Mouse (Mus musculus) G1E-ER4 (cell line): ENCODE measurements around the gene Gpr55. TPM values are rescaled to one million over a fixed set of nuclear protein-coding genes. Genes with fewer than 3 reads are reported as not detected.

Experiments used
- GATA1 ChIP-seq: IDR thresholded peaks from one replicate; pipeline ENCODE4 v1.8.0; 2012; ENCODE audit warnings: low read length, inconsistent platforms
- polyA plus RNA-seq: library from polyadenylated mRNA; stranded (reverse); fragments of >175 nt; gene quantifications from 2 replicates; pipeline ENCODE4 v1.2.3, GENCODE M21; 2012

Gene Gpr55
- polyA plus RNA-seq, 1 experiment = not detected

DNA sequence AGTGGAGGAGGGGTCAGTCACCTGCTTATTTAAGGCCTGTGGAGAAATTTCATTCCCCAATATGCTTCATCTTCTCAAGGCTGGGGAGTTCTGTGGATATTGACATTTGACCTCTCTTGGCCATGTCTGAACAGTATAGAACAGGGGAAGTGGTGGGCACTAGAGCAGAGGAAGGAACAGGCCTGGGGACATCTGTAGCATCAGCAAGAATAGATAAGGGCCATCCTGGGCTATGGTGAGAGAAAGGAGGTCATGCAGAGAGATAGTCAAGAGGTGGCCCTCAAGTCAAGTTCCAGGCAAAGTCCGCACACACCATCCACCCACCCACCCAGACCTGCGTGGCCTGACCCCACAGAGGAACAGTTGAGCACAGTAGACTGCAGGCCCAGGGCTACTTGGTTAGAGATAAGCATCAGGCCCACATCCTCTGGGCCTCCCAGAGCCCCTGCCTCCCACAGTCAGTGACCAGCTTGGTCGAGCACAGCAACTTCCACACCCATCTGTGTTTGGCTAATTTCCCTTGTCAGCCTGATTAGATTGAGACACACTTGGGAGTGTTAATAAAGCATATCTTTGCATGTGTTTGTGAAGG lies 59.2 kb downstream of the Gpr55 start:
- no peak for TF ChIP-seq GATA1

DNA sequence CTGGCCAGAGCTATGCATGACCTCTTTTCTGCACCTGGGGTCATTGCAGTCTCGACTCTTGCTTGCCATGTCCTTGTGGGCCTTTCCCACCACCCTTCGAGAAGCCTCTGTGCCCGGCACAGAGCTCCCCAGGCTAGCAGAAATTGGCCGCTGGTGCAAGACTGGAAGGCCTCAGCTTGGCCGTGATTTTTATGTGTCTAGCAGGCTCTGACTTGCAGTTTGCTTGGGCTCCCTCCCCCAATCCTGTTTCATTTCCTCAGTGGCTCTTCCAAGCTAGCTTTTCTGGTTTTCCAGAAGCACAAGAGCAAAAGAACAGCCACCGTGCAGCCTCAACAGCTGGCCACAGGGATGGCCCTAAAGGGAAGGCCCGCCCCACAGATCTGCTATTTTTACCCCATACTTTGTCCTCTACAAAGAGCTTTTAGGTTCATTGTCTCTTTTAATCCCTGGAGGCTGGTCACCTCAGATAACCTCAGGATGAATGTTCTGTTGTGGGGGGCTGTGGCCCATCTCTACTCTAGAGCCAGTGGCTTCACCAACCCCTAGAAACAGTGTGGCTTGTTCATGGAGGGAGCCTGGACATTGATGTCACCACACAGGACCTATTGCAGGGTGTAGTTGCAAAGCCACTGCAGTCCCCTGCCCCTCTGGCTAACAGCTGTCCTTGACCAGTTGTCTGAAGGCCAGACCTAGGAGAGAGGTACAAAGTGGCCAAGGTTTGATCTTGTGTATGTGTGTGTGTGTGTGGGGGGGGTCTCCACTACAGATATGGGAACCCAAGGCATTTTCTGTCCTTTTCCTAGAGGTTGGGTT lies 60.1 kb downstream of the Gpr55 start:
- no peak for TF ChIP-seq GATA1

DNA sequence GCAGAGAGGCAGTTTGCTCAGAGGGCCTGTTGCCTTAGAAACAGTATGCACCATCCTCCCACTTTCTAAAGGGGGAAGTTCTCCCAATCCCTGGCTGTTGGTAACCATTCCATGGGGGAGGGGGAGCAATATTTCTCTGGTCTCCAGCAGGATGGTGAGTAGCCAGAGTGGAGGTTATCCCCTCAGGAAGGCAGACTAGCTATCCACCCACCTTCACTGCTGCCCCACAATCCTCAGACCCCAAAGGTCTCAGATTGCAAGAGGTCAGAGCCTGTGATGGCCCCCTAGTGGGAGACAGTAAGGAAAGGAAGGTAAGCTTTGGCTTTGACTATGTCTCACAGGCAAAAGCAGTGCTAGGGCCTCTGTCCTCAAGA lies 61.4 kb downstream of the Gpr55 start:
- no peak for TF ChIP-seq GATA1

DNA sequence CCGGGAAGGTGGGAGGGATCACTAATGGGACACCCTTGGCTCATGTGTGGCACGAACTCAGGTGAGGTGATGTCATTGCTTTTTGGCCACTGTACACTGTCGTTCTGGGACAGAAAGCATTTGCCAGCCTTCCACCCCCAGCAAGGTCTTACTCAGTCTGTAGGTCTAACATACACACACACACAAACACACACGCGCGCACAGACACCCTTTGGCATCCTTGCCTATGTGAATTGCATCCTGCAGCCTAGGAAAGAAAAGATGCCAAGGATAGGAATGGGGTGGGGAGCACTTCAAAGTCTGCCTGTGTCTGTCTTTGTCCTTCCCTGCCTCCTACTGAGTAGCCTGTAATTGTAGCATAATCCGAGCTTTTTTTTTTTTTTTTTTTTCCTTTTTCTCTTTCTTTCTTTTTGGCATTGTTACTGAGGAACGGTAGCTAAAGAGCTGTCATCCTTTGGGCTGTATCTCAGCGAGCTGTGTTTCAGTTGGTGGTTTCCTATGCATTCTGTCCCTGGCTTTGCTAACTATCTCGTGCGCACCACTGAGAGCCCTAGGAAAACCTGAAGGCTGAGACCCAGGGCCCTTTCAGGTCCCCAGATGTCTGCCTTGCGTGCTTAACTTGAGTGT lies 61.9 kb downstream of the Gpr55 start:
- no peak for TF ChIP-seq GATA1

DNA sequence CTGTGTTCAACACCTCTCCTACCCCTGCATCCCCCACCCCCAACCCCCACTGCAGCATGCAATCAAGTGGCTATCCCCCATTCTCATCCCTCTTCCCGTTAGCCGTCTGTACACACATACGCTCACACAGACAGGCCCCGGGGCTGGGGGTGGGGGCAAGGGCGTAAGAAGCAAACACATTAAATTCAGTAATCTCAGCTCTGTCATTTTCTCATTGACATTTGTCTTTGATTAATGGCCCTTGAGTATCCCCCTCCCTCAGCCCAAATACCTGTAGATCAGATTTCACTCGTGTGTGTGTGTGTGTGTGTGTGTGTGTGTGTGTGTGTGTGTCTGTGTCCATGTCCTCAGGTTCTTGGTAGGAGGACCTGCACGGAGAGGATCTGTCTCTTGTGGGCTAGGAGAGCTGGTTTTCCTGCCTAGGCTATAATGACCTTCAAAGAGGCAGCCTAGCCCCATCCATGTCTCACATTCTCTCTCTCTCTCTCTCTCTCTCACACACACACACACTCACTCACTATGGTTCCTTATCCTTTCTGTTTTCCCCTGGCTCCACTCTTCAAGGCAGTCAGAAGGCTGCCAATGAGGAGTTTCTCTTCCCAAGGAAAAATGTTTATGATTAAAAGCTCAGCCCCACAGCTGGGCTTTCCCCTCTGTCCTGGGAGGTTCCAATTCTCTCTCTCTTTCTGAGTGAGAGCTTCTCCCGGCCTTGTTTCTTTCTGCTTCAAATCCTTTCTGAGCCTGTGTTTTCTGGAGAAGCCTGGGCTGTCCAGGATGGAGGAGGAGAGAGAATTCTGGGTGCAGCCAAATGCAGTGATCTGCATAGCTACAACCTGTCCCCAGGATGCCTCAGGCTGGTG lies 62.7 kb downstream of the Gpr55 start:
- TF ChIP-seq GATA1 = no peak

DNA sequence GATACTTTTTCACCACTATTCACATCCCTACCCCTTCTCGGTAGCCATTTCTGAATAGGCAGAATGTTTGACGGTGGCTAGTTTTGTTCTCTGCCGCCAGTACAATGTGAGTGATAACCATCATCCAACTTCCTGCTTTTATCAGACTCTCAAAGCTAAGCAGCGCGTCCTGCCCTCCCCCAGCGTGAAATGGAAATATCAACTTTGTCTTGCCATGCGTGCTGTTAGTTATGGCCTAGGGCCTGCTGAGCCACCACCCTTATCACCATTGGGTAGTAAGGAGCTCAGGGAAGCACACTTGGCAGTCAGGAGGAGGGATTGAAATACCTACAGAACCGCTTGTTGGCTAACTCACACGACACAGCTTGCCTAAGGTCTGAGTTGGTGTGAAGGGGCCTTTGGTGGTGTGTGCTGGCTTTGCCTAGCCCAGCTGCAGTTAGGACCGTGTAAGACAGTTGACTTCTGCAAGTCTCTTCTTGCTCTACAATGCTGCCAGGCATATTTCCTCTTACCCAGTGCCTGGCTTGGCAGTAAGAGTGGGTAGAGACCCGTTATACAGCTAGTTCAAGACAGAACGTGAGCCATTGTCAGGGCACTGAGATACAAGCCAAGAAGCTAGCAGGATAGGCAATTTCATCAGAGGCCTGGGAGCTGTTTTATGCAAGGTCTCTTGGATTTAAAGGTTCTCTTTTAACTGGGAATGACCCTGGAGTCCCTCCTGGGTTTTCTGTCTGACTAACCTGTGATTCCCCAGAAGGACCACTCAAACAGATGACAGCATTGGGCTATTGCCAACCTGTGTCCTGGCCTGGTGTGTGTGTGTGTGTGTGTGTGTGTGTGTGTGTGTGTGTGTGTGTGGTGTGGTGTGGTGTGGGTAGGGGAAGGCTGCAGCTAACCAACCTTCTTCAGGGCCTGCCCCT lies 63.8 kb downstream of the Gpr55 start:
- peak; percentile 24 for TF ChIP-seq GATA1

DNA sequence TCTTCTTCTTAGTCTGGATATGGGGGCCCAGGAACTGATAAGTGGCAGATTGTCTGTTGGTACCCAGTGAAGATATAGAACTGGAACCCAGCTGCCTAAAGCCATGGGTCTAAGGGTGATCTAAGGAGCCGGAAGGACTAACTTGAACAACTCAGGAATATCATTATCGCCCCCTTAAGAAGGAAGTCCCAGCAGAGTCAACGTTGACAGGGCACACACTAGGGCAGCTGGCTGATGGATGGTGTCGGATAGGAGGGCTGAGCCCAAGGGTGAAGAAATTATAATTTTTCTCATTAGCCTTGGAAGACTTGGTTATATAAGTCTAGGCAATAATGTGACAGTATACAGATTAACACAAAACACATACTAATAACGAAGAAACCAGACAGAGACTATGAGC lies 64.7 kb downstream of the Gpr55 start:
- no peak for TF ChIP-seq GATA1

DNA sequence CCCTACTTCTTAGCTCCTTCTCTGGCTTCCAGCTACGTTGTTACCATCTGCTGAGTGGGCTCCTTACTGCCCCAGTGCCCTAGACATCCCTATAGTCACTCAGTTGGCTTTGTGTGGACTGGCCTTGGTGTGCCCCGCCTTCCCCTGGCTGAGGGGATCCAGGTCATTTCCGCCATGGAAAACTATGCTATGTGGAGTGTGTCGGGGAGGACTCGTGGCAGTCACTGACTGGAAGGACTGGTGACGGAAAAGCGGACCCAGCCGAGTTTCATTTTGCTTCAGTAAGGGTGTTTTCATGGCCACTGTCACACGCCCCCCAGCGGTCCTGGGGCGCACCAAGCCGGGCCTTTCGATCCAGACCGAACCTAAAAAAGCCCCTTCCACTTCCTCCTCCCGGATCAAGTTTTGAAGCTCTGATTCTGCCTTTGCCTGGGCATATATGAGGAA lies 65.4 kb downstream of the Gpr55 start:
- TF ChIP-seq GATA1 = no peak

DNA sequence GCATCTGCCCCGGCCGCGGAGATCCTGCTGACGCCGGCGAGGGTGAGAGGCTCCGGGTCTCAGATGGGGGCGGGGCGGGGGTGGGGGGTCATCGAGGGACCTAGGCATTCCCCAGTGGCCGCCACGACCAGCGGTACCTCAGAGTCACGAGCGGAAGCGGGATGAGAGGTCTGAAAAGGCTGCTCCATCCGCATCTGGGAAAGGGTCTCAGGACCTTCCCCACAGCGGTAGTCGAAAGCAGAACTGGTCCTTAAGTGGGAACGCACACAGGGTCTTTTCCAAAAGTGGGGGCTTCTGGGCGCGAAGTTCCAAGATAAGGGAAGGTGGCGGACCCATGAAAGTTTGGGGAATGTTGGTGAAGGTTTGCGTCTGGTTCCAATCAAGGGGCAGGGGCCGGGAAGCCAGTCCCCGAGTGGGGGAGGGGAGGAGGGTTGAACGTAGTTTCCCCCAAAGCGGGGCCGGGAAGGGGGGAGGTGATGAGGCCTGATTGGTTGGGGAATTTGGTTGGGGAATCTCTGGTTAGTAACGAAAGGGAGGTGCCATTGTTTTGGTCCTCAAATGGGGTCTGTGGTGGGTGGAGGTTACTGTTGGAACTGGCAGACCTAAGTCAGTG lies 66.0 kb downstream of the Gpr55 start:
- no peak for TF ChIP-seq GATA1

DNA sequence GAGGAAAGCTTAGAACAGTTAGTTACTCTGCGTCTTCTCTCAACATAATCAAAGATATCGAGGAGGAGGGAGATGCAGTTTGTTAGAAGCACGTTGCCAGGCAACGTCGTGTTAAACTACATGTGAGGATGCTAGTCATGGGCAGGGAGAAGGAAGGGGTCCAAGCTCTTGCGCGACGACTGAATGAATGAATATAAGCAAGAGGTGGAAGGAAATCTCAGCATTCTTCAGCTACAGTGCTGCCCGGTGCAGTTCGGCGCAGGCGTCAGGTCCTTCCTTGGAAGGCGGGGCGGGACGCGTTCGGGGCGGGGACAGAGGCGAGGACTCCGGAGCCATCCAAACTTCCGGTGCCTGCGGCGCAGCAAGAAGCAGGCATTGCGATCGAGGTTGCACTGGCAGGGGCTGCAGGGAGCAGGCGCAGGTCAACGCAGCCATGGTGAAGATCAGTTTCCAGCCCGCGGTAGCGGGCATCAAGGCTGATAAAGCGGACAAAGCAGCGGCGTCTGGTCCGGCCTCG lies 66.5 kb downstream of the Gpr55 start, which contains the start of gene Itm2c:
Gene Itm2c, plus strand, starts transcription at position 51 of the 517 bp plus-strand sequence.
- no peak for TF ChIP-seq GATA1

Other genes starting within 250 kb of the Gpr55 start
- gene A630001G21Rik, start 182.4 kb downstream of the Gpr55 start, polyA plus RNA-seq = 0.08 TPM in 1 of 2 replicates, not detected in the other
- gene Cab39, start 167.6 kb downstream of the Gpr55 start, polyA plus RNA-seq = 34.8 and 51.3 TPM in 2 replicates
- gene Itm2c, start 66.7 kb downstream of the Gpr55 start, polyA plus RNA-seq = 56.9 and 71.2 TPM in 2 replicates
- gene 4933407L21Rik, start 32.5 kb downstream of the Gpr55 start, polyA plus RNA-seq = not detected in 2 replicates
- not detected in 2 replicates for gene Spata3, start 55.8 kb upstream of the Gpr55 start, polyA plus RNA-seq
- not detected in 2 replicates for gene 2810459M11Rik, start 84.9 kb upstream of the Gpr55 start, polyA plus RNA-seq
- gene Psmd1, start 103.4 kb upstream of the Gpr55 start, polyA plus RNA-seq = 30.6 and 45.0 TPM in 2 replicates
- gene Htr2b, start 151.0 kb upstream of the Gpr55 start, polyA plus RNA-seq = not detected in 2 replicates
- 8.6 and 12.9 TPM in 2 replicates for gene Gm21972, start 172.6 kb upstream of the Gpr55 start, polyA plus RNA-seq
- gene Armc9, start 193.8 kb upstream of the Gpr55 start, polyA plus RNA-seq = 4.8 and 6.2 TPM in 2 replicates